Mouse (Mus musculus) hindbrain, embryonic 15.5 days (tissue): Measurements from ENCODE around the gene Heyl. TPM values are rescaled to one million over a fixed set of nuclear protein-coding genes. Genes with fewer than 3 reads are reported as not detected.
"Not testable (repeated sequence)": the region's sequence is repeated elsewhere in the genome, so short reads cannot be mapped to it uniquely, and the experiment has no call there.

Source experiments
- ATAC-seq: fragments of 200-750 bp; cut with Nextera tagmentation; 2 replicates; pipeline ENCODE4 v1.8.0; 2017; ENCODE audit warnings: low read depth, moderate number of reproducible peaks, moderate TSS enrichment; ENCODE audit not compliant: low FRiP score
- H3K27ac ChIP-seq: fragments of 300-500 bp; sonication (generic); replicated peaks from 2 replicates; pipeline ENCODE4 v1.5.1; 2015; ENCODE audit warnings: mild to moderate bottlenecking, inconsistent platforms
- H3K27me3 ChIP-seq: fragments of 300-500 bp; sonication (generic); 2 replicates; pipeline ENCODE4 v1.6.1; 2015; ENCODE audit warnings: control low read depth, inconsistent platforms
- H3K36me3 ChIP-seq: fragments of 300-500 bp; sonication (generic); 2 replicates; pipeline ENCODE4 v1.6.1; 2015; ENCODE audit warnings: control low read depth, inconsistent platforms
- H3K4me1 ChIP-seq: fragments of 300-500 bp; sonication (generic); replicated peaks from 2 replicates; pipeline ENCODE4 v1.6.1; 2015; ENCODE audit warnings: control low read depth, inconsistent platforms
- H3K4me2 ChIP-seq: fragments of 300-500 bp; sonication (generic); 2 replicates; pipeline ENCODE4 v1.6.1; 2015; ENCODE audit warnings: moderate library complexity, mild to moderate bottlenecking, inconsistent platforms
- H3K4me3 ChIP-seq: fragments of 300-500 bp; sonication (generic); 2 replicates; pipeline ENCODE4 v1.5.1; 2015; ENCODE audit warnings: mild to moderate bottlenecking, inconsistent platforms
- H3K9ac ChIP-seq: fragments of 300-500 bp; sonication (generic); 2 replicates; pipeline ENCODE4 v1.6.1; 2015; ENCODE audit warnings: inconsistent platforms
- H3K9me3 ChIP-seq: fragments of 300-500 bp; sonication (generic); 2 replicates; pipeline ENCODE4 v1.6.1; 2016; ENCODE audit warnings: control low read depth, inconsistent platforms
- WGBS: fragments of 180-500 bp; shearing (Covaris S2); methylation state at CpG from one replicate; pipeline ENCODE4 v1.1.7; 2015; 5-methylcytosine and 5-hydroxymethylcytosine counted together
- polyA plus RNA-seq: library from polyadenylated mRNA; unstranded; fragments of >200 nt; fragmentation: Nextera tagmentation; extraction: Ambion mirVana; gene quantifications from 2 replicates; pipeline ENCODE4 v1.2.1, GENCODE M21; 2015

The Heyl gene
- polyA plus RNA-seq, 1 experiment from 2014 or later, result 6.5 TPM

DNA sequence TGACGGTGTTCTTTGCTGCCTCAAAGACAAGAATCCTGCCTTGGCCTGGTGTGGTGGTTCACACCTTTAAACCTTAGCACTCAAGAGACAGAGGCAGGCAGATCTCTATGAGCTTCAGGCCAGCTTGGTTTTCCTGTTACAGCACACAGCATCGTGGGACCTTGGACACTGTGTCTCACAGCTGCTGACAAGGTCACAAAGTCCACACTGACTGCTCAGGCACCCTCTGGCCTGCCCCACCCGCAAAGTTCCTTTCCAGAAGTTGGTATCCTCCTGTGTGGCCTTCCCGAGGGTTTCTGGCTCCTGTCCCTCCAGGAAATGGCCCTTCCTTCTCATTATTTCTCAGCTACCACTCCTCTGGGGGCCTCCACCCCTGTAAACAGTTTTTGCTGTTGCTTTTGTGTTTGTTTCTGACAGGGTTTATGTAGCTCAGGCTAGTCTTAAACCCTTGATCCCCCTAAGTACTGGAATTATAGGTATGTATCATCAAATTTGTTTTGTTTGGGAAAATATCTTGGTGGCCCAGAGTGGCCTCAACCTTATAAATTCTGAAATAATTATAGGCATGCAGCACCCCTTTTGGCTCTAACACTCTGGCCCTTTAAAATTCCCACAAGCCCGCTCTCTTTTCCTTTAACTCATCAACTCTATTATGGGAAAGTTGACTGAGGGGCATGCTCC, 28.5 kb downstream of the Heyl start, which contains the start of gene Pabpc4:
Gene Pabpc4 (plus strand): TSS at position 631 of the 681 bp plus-strand sequence.
- peaks cover 5% of the 10 kb centered on the region; the same call in 1 of the 2 replicates for H3K4me1 ChIP-seq
- no peaks in the 10 kb centered on the region for H3K36me3 ChIP-seq
- no peak within 1 kb of the TSS for H3K27ac ChIP-seq
- no peak for ATAC-seq
- no peaks in the 10 kb centered on the region for H3K9me3 ChIP-seq
- 83% methylated on average over 5 of the region's 5 CpGs for WGBS
- no peak within 1 kb of the TSS for H3K9ac ChIP-seq
- H3K4me3 ChIP-seq, result no peak within 1 kb of the TSS
- no peak within 1 kb of the TSS for H3K4me2 ChIP-seq
- no peaks in the 10 kb centered on the region for H3K27me3 ChIP-seq

DNA sequence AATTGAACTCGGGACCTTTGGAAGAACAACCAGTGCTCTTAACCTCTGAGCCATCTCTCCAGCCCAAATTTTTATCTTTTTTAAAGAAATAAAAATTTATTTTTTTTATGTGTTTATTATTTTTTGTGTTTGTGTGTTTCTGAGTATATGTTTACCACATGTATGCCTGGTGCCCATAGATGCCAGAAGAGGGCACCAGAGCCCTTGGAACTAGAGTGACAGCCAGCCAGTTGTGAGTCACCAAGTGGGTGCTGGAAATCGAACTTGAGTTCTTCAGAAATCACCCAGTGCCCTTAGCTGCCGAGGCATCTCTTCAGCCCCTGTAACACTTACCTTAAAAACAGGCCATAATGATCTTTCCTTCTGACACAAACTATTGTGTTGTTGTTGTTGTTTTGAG, 37.7 kb downstream of the Heyl start:
- H3K4me3 ChIP-seq, result no peak overlapping the region
- no peak for ATAC-seq
- H3K27ac ChIP-seq, result no peak overlapping the region
- WGBS, result 87% methylated on average over 3 of the region's 3 CpGs
- H3K4me2 ChIP-seq, result no peak overlapping the region
- H3K9ac ChIP-seq, result no peak overlapping the region
- no peaks in the 10 kb centered on the region for H3K36me3 ChIP-seq
- H3K9me3 ChIP-seq, result no peaks in the 10 kb centered on the region
- no peaks in the 10 kb centered on the region for H3K4me1 ChIP-seq
- no peaks in the 10 kb centered on the region for H3K27me3 ChIP-seq

DNA sequence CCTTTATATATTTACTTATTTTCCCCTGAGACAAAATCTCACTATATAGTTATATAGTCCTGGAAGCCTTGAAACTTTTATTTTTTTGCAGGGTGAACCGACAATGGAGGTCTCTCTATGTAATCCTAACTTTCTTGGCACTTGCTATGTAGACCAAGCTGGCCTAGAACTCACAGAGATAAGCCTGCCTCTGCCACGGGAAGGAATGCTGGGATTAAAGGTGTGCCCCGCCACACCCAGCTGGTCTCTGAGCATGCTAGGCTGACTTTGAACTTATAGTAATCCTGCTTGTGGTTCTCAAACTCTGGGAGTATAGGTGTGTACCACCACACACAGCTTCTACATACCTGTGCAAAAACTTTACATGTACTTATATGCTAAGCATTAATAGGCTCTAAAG, 46.8 kb downstream of the Heyl start:
- no peak overlapping the region for H3K27ac ChIP-seq
- no peak overlapping the region for H3K4me2 ChIP-seq
- no peaks in the 10 kb centered on the region for H3K36me3 ChIP-seq
- no peak overlapping the region for H3K9ac ChIP-seq
- ATAC-seq, result no peak
- no peaks in the 10 kb centered on the region for H3K9me3 ChIP-seq
- no peak overlapping the region for H3K4me3 ChIP-seq
- 75% methylated on average over 3 of the region's 3 CpGs for WGBS
- no peaks in the 10 kb centered on the region for H3K27me3 ChIP-seq
- H3K4me1 ChIP-seq, result peaks cover 16% of the 10 kb centered on the region

DNA sequence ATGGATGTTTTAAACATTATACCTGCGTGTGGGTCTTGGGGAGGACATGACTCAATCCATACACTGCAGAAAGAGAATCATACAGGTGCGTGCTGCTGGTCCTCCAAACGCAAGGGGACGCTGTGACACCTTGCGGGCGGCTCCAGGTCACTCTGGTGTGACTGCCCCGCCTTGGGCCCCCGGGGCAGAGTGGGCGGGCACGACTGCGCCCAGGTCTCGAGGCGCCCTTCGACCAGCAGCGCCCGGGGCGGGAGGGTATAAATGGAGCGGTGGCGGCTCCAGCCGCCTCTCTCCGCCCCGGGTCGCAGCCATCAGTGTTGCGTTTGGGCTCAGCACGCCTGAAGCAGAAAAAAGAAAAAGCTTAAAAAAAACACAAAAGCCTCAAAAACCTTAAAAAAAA, 49.1 kb downstream of the Heyl start:
- 1% methylated on average over 25 of the region's 25 CpGs for WGBS
- Histone ChIP-seq H3K9me3 (no peaks in the 10 kb centered on the region), H3K4me1 (peaks cover 27% of the 10 kb centered on the region), H3K27ac (peak overlapping the region; percentile 76; the same call in 1 of the 2 replicates), H3K9ac (peak overlapping the region; percentile 68), H3K27me3 (no peaks in the 10 kb centered on the region), H3K4me2 (peak overlapping the region; percentile 79), H3K36me3 (peaks cover under 1% of the 10 kb centered on the region; the same call in 1 of the 2 replicates), H3K4me3 (peak overlapping the region; percentile 76)
- peak; percentile 93 for ATAC-seq

DNA sequence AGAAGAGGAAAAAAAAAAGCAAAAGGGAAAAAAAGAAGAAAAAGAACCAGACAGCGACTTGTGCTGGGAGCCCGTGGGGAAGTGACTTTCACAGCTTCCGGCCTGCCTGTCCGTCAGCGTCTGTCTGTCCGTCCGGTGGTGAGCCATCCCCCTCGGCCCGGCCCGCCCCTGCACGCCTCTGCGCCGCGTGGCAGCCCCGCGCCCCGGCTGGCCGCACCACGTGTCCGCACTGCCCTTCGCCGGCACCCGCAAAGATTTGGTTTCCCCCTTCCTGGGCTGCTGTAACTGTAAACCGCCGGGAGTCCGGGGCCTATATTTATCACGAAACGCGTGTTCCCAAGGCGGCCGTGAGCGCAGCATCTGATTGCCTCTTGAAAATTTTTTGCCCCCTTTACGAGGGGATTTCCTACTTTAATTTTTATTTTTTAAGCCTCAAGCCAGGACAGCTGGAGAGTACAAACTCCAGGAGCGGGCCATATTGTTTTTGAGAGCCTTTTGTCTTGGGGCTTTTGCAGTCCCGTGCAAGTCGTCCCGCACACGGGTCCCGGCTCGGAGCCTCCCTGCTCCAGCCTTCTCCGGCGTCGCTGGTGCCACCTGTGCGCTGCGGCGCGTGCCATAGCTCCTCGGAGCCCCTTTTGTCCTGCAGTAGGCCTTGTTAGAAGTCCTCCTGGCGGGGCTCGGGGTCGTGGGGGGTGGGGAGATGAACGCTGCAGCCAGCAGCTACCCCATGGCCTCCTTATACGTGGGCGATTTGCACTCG, 49.7 kb downstream of the Heyl start:
- H3K4me2 ChIP-seq, result peak overlapping the region; percentile 79
- not testable (repeated sequence) for H3K36me3 ChIP-seq, H3K27me3 ChIP-seq, H3K9me3 ChIP-seq
- peak; percentile 70 for ATAC-seq
- H3K27ac ChIP-seq, result 0 out of 2 replicates have a peak overlapping the region, but pooled peaks have one; percentile 76
- peak overlapping the region; percentile 68 for H3K9ac ChIP-seq
- peak overlapping the region; percentile 76 for H3K4me3 ChIP-seq
- WGBS, result under 1% methylated on average over 45 of the region's 55 CpGs
- peaks cover 27% of the 10 kb centered on the region for H3K4me1 ChIP-seq

DNA sequence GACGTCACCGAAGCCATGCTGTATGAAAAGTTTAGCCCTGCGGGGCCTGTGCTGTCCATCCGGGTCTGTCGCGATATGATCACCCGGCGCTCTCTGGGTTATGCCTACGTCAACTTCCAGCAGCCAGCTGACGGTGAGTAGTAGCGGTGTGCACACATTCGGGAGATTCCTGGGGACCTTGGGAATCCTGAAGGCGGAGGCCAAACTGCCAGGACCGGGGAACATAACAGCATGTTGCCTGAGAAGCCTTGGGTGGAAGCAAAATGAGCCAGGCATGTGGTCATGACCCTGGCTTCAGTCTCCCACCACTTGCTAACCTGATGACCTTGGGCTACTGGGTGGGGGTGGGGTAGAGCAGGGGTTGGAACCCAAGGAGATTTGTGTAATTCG, 50.3 kb downstream of the Heyl start:
- Histone ChIP-seq H3K4me1 (peaks cover 27% of the 10 kb centered on the region), H3K4me2 (peak overlapping the region; percentile 79), H3K4me3 (peak overlapping the region; percentile 76), H3K9ac (peak overlapping the region; percentile 45)
- H3K9me3 ChIP-seq, H3K36me3 ChIP-seq, H3K27ac ChIP-seq, H3K27me3 ChIP-seq: not testable (repeated sequence)
- under 1% methylated on average over 13 of the region's 15 CpGs for WGBS
- ATAC-seq, result peak; percentile 5; the same call in 1 of the 2 replicates

DNA sequence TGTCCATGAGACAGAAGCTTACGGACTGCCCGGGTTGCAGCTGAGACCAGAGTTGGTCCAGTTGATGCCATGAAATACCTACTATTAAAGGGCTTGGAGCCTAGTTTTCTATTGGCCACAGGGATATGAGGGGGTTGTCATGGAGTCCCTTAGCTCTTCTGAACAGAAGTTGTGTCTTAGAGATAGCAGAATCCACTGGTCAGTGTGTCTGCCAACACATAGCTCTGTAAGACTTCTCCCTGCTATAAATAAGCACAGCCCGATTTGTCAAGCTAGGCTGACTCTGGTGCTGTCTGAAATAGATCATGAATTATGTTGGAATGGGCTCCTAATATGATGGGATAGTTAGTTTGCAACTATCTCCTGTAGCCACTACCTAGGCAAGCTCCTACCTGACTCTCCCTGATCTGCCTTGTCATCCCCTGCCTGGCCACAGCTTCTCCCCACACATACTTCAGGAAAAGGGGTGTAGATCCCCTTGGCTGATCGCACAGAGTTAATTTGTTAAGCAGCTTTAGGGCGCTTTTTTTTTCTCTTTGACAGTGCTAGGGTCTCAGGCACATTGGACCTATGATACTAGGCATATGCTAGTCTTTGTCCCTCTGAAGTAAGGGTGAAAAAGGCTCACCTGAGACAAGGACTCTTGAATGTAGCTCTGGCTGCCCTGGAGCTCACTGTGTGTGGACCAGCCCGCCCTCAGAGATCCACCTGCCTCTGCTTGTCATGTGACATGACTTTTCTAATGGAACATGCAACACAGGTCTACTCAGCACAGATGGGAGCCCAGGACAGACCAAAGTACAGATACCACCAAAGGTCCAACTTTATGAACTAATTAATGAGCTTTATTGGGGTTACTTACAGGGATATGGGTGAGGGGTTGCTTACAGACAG, 51.6 kb downstream of the Heyl start:
- H3K4me2 ChIP-seq, result peak overlapping the region; percentile 79
- H3K4me1 ChIP-seq, result peaks cover 27% of the 10 kb centered on the region
- H3K27ac ChIP-seq, result no peak overlapping the region
- WGBS, result 82% methylated on average over 6 of the region's 6 CpGs
- peak overlapping the region; percentile 45; the same call in 1 of the 2 replicates for H3K9ac ChIP-seq
- peak overlapping the region; percentile 76 for H3K4me3 ChIP-seq
- no peak for ATAC-seq
- H3K27me3 ChIP-seq, result no peaks in the 10 kb centered on the region
- peaks cover 18% of the 10 kb centered on the region for H3K36me3 ChIP-seq
- no peaks in the 10 kb centered on the region for H3K9me3 ChIP-seq

DNA sequence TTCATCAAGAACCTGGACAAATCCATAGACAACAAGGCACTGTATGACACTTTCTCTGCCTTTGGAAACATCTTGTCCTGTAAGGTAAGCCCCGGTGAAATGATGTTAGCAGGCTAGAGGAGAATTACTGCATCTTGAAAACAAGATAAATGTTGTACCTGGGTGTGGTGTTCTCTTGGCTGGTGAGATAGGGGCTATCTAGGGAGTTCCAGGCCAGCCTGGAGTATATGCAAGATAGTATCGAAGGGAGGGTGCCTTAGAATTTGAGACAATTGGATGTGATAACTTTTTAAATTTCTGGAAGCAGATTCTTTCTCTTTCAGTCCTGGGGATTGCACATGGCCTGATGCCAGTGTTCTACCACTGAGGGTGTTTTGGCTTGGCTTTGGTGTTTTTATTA, 53.4 kb downstream of the Heyl start:
- H3K4me3 ChIP-seq, result no peak overlapping the region
- no peak overlapping the region for H3K27ac ChIP-seq
- peaks cover 31% of the 10 kb centered on the region for H3K36me3 ChIP-seq
- WGBS, result 91% methylated on average over 2 of the region's 2 CpGs
- no peak overlapping the region for H3K4me2 ChIP-seq
- H3K9ac ChIP-seq, result no peak overlapping the region
- no peaks in the 10 kb centered on the region for H3K27me3 ChIP-seq
- no peak for ATAC-seq
- no peaks in the 10 kb centered on the region for H3K9me3 ChIP-seq
- peaks cover 27% of the 10 kb centered on the region for H3K4me1 ChIP-seq

DNA sequence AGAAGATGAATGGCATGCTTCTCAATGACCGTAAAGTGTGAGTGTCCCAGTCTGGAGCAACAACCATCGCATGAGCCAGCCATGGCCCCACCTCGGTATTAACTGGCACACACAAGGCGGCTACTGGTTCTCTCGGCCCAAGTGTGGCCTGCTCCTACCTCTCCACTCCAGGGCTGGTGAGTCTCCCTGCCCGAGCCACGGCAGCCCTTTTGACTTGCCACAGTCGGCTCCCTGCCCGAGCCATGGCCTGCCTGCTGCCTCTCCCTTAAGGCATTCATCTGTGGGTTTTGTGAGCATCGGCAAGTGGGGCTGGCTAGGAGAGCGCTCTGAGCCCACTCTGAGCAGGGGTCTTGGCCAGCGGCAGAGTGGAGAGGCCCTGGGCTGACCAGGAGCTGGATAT, 55.7 kb downstream of the Heyl start:
- Histone ChIP-seq H3K4me1 (peaks cover 22% of the 10 kb centered on the region), H3K27me3 (no peaks in the 10 kb centered on the region), H3K36me3 (peaks cover 52% of the 10 kb centered on the region), H3K9ac (no peak overlapping the region), H3K4me3 (no peak overlapping the region), H3K9me3 (no peaks in the 10 kb centered on the region), H3K27ac (no peak overlapping the region), H3K4me2 (no peak overlapping the region)
- WGBS, result 90% methylated on average over 12 of the region's 12 CpGs
- no peak for ATAC-seq

DNA sequence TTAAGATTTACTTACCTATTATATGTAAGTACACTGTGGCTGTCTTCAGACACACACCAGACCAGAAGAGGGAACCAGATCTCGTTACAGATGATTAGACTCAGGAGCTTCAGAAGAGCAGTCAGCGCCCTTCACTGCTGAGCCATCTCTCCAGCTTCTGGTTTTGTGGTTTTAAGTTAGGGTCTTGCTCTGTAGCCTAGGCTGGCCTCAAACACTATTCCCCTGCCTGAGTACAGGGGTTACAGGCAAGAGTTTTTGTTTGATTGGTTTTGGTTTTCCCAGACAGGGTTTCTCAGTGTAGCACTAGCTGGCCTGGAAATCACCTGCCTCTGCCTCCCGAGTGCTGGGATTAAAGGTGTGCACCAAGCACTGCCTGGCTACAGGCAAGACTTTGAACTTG, 59.0 kb downstream of the Heyl start:
- Histone ChIP-seq H3K27ac (no peak overlapping the region), H3K36me3 (peaks cover 83% of the 10 kb centered on the region), H3K4me3 (no peak overlapping the region), H3K27me3 (no peaks in the 10 kb centered on the region), H3K4me2 (no peak overlapping the region), H3K4me1 (no peaks in the 10 kb centered on the region), H3K9me3 (no peaks in the 10 kb centered on the region), H3K9ac (no peak overlapping the region)
- 87% methylated on average over 3 of the region's 3 CpGs for WGBS
- no peak for ATAC-seq

DNA sequence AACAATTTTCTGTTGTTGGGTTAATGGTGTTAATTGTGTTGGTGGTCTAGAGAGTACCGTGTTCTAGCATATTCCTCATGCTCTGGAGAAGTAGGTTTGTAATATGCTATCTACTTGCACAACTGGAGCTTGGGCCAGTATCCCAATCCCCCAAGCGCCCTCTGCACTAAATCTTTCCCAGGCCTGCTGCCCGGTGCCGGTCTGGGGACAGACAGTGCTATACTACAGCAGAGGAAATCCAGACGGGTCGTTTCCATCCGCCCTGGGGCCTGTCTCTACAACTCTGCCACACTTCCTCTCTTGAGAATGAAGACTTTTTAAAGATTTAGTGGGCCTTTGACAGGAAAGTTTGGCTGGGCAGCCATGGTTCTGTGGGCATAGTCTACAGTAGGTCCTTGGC, 59.6 kb downstream of the Heyl start:
- WGBS, result 95% methylated on average over 7 of the region's 7 CpGs
- no peak overlapping the region for H3K4me2 ChIP-seq
- peaks cover 84% of the 10 kb centered on the region for H3K36me3 ChIP-seq
- no peak overlapping the region for H3K27ac ChIP-seq
- no peak overlapping the region for H3K9ac ChIP-seq
- H3K4me3 ChIP-seq, result no peak overlapping the region
- no peaks in the 10 kb centered on the region for H3K27me3 ChIP-seq
- no peaks in the 10 kb centered on the region for H3K4me1 ChIP-seq
- ATAC-seq, result no peak
- no peaks in the 10 kb centered on the region for H3K9me3 ChIP-seq
